Mouse (Mus musculus) cerebellum, adult 11-12 months (tissue): ENCODE results near the gene Marveld2.
A peak's percentile ranks its signal among the peaks of the same experiment; 100 is the strongest.

Source experiments
- DNase-seq: peaks from one replicate; pipeline ENCODE4 v3.0.0; 2022

Marveld2 gene

GRCm38 (mm10) chr13:100616181-100617087 lies at the start of gene Marveld2:
TSS of gene Marveld2 (minus strand) at chr13:100616971.
- peak; percentile 89 for DNase-seq

- peak; percentile 28 for DNase-seq
These were observed 43.2 kb upstream of the Marveld2 start for GRCm38 (mm10) chr13:100659864-100660456.

- DNase-seq, result no peak
These were observed 41.3 kb upstream of the Marveld2 start for GRCm38 (mm10) chr13:100658091-100658490.

- no peak for DNase-seq
These were observed 34.8 kb upstream of the Marveld2 start, which contains the start of gene Taf9 for GRCm38 (mm10) chr13:100651439-100652186. TSS of gene Taf9 (plus strand) at chr13:100651579.

- DNase-seq, result peak; percentile 95
These were observed 34.0 kb upstream of the Marveld2 start, which contains the start of the genes Ak6 and Rad17 for GRCm38 (mm10) chr13:100650550-100651438. TSS of gene Ak6 (plus strand) at chr13:100650979. TSS of gene Rad17 (minus strand) at chr13:100651051.

GRCm38 (mm10) chr13:100648223-100648622 lies 31.5 kb upstream of the Marveld2 start:
- DNase-seq, result no peak

GRCm38 (mm10) chr13:100642471-100643209 lies 25.9 kb upstream of the Marveld2 start:
- DNase-seq, result no peak

- DNase-seq, result no peak
These were observed 17.4 kb upstream of the Marveld2 start for GRCm38 (mm10) chr13:100634106-100634691.

GRCm38 (mm10) chr13:100622241-100622640 lies 5.5 kb upstream of the Marveld2 start:
- no peak for DNase-seq

GRCm38 (mm10) chr13:100617583-100617982 lies 812 bp upstream of the Marveld2 start:
- peak; percentile 51 for DNase-seq

GRCm38 (mm10) chr13:100612903-100613302 lies 3.9 kb downstream of the Marveld2 start:
- DNase-seq, result no peak

- peak; percentile 69 for DNase-seq
These were observed 4.5 kb downstream of the Marveld2 start for GRCm38 (mm10) chr13:100612251-100612650.

GRCm38 (mm10) chr13:100611266-100611665 lies 5.5 kb downstream of the Marveld2 start:
- no peak for DNase-seq

GRCm38 (mm10) chr13:100607756-100608155 lies 9.0 kb downstream of the Marveld2 start:
- DNase-seq, result no peak

GRCm38 (mm10) chr13:100605845-100606244 lies 10.9 kb downstream of the Marveld2 start:
- no peak for DNase-seq

GRCm38 (mm10) chr13:100603738-100604095 lies 13.1 kb downstream of the Marveld2 start:
- no peak for DNase-seq

- no peak for DNase-seq
These were observed 13.6 kb downstream of the Marveld2 start for GRCm38 (mm10) chr13:100603031-100603737.

GRCm38 (mm10) chr13:100602239-100602902 lies 14.4 kb downstream of the Marveld2 start:
- DNase-seq, result no peak

GRCm38 (mm10) chr13:100601034-100601433 lies 15.7 kb downstream of the Marveld2 start:
- no peak for DNase-seq

GRCm38 (mm10) chr13:100600317-100600716 lies 16.5 kb downstream of the Marveld2 start:
- DNase-seq, result no peak
